Mouse (Mus musculus): ENCODE results near the gene Chst15. TPM values are rescaled to one million over a fixed set of nuclear protein-coding genes. Genes with fewer than 3 reads are reported as not detected.

The Chst15 gene
- total RNA-seq, 2 experiments from 2014 or later = 7.3 to 11.5 TPM

GRCm38 (mm10) chr7:132269661-132270060, 47.4 kb downstream of the Chst15 start:
- no peak for ATAC-seq (replicated peaks; ENCODE audit: poor library complexity)

- ATAC-seq (replicated peaks; ENCODE audit: poor library complexity) = no peak
These were observed 49.1 kb downstream of the Chst15 start for GRCm38 (mm10) chr7:132267721-132268498.

GRCm38 (mm10) chr7:132264763-132265162, 52.3 kb downstream of the Chst15 start:
- ATAC-seq (replicated peaks; ENCODE audit: poor library complexity) = no peak

DNA sequence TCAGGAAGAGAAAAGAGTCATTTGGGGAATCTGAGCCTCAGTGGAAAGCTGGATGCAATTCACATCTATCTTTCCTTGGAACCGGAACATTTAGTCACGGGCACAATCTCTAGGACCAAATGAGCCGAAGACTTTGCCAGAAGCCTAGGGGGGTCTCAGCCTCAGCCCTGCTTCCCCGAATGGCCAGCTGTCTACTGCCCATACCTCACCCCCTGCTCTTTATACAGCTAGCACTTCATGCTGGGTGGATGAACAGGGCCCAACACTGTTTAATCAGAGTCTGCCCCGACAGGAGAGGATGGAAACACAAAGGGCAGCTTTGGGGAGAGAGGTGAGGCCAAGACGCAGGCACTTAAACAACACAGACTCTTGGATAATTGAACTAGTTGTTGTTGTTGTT, 53.8 kb downstream of the Chst15 start:
- ATAC-seq (replicated peaks; ENCODE audit: poor library complexity) = no peak

DNA sequence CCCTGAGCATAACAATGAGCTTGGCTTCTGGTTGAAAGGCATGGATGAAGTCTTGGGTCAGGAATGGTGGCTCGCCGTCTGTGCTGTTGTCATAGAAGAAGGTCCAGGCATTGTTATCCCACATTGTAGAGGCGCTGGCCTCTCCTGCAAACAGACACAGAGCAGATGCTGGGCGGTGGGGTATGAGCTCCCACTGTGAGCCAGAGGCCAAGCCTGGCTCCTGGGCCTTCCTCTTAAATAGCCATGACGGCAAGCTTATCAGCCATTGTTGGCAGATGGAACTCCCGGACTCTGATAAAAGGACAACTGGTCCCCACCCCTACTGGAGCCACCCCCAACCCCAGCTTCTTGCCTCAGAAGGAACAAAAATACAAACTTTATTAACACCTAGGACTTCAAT, 54.3 kb downstream of the Chst15 start:
- peak; percentile 54 for ATAC-seq (replicated peaks; ENCODE audit: poor library complexity)

DNA sequence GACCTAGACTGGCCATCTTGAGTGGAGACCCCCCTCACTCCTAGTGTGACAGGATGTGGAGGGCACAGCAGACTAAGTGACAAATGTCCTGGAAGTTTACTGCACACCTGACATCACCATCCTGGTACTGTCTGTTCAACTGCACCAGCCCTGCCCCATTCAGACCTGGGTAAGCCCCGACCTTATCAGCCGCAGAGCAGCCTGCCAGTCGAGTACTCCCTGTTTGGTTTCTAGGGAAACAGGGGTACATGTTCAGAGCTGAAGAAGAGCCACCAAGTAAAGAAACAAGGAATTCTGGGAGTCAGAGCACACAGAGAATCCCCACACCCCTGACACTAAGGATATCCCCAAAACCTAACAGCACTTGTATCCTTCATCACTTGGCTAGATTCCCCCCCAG, 55.1 kb downstream of the Chst15 start:
- peak; percentile 88 for ATAC-seq (replicated peaks; ENCODE audit: poor library complexity)

GRCm38 (mm10) chr7:132260632-132261031, 56.4 kb downstream of the Chst15 start:
- no peak for ATAC-seq (replicated peaks; ENCODE audit: poor library complexity)

- ATAC-seq (replicated peaks; ENCODE audit: poor library complexity) = no peak
These were observed 58.2 kb downstream of the Chst15 start for GRCm38 (mm10) chr7:132258817-132259216.

- ATAC-seq (replicated peaks; ENCODE audit: poor library complexity) = no peak
These were observed 58.8 kb downstream of the Chst15 start for GRCm38 (mm10) chr7:132258216-132258615.

GRCm38 (mm10) chr7:132253513-132253912, 63.5 kb downstream of the Chst15 start:
- no peak for ATAC-seq (replicated peaks; ENCODE audit: poor library complexity)

DNA sequence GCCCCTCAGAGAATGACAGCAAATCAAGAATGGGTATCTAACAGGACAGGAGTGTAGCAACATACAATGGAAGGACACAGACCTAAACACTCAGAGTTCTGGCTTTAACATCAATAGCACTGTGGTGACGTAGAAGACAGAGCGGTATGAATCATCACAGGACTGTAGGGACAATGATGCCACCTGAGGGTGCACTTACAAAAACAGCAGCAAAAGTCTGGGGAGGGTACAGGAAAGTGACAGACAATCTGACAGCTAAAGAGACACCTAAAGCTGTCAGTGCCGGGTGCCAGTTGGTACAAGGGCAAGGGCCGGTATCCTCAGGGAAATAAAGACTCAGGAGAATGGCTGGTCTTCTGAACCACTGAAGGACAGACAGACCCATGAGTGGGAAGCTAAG, 64.0 kb downstream of the Chst15 start:
- ATAC-seq (replicated peaks; ENCODE audit: poor library complexity) = no peak

DNA sequence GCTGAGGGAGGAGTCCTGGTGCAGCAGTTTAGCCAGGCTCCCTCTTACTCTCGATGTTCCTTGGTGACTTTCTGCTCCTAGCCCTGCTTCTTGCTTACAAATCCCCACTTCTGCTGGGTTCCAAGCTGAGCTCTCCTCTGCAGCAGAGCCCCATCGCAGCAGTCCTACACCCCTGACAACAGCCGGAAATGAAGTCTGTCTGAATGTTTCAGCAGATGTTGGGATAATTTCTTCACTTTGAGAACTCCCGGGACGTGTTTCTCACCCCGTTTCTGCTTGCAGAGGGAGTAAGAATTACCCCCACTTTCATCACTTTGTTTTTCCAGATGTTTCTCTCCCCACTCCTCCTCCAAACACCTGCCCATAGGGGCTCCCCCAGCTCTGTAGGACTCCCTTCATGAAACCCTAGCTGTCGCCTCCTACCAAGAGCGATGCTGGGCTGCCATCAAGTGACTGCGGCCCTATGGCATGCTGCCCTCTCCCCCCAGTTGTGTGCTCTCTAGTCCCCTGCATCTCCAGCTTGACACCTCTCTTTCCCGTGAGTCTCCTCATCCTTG, 67.4 kb downstream of the Chst15 start:
- ATAC-seq (replicated peaks; ENCODE audit: poor library complexity) = no peak

DNA sequence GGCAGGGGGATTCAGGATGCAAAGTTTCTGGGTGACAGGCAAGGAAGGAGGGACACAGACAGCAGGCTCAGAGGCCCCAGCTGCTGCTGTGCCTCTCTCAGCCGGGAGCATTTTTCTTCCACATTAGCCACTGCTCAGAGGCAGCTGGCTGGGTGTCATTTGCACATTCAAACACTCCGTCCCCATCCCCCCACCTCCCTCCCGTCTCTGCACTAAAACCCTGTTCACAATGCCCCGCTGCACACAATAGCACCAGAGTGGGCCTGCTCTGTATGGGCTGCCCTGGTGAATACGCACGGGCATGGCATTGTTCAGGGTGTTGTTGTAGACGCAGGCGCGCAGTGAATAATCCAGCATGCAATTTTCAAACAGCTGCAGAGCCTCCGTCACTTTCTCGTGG, 69.5 kb downstream of the Chst15 start:
- ATAC-seq (replicated peaks; ENCODE audit: poor library complexity) = no peak

DNA sequence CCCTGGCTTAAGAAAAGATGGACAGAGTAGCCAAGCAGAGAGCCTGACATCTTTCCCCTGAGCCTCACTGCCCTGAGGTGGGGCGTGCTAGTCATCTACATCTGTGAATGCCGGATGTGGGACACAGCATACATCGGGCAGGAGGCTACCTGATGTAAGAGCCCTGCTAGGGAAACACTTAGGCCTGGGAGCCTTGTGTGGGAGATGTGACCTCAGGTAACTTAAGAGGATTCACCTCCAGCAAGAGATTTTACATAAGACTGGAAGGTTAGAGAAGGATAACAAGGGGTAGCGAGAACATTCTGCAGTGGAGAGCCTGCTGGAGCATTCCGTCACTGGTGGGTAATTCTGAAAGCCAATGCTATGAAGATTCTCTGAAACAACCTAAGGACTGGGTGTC, 69.9 kb downstream of the Chst15 start:
- no peak for ATAC-seq (replicated peaks; ENCODE audit: poor library complexity)

GRCm38 (mm10) chr7:132245730-132246129, 71.3 kb downstream of the Chst15 start:
- ATAC-seq (replicated peaks; ENCODE audit: poor library complexity) = no peak

DNA sequence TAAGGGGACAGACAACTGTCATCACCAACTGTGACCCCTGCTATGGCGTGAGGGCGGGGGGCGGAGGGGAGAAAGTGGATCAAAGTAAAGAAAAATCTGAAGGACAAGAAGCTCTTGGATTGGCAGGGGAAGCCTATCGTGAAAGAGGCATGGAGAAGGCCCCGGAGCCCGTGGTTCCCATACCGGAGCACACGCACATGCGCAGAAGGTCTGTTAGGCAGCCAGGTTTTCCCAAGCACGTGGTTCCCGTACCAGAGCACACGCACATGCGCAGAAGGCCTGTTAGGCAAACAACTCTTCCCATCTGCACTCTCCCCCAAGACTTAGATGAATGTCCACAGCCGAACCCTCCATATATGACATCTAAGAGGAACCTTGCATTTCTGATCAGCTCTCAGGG, 72.4 kb downstream of the Chst15 start:
- ATAC-seq (replicated peaks; ENCODE audit: poor library complexity) = no peak

DNA sequence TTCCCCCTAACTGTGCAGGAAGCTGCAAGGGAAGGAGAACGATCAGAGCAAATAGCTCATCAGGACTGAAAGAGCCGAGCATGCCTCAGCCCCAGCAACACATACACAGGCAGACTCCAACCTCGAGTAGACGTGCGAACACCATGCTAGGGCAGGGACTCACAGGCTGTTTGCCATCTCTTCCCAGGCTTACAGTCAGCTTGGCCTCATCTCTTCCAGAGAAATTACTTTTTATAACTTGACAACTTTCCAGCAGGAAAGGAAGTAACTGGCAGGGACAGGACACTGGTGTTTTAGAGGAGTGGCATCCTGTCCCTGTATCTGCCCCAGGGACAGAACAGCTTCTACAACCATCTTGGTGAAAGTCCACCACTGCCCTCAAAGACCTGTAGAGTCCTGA, 73.8 kb downstream of the Chst15 start:
- ATAC-seq (replicated peaks; ENCODE audit: poor library complexity) = no peak

DNA sequence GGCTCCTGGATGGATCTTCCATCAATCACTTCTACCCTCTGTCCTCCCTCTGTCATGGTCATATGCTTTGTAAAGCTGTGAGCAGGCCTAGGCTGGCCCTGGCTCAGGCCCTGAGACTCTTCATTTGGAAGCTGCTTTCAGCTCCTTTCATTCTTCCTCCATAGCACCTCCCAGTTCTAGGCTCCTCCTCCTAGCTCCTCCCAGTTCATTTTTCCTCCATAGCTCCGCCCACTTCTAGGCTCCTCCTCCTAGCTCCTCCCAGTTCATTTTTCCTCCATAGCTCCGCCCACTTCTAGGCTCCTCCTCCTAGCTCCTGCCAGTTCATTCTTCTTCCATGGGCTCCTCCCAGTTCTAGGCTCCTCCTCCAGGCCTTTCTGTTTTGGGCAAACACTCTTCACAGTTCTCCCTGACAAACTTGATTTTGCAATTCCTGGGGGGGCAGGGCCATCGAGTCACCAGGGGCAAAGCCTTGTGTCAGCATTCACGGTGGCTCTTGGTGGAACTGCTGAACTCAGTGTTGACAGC, 74.3 kb downstream of the Chst15 start:
- ATAC-seq (replicated peaks; ENCODE audit: poor library complexity) = peak; percentile 89

DNA sequence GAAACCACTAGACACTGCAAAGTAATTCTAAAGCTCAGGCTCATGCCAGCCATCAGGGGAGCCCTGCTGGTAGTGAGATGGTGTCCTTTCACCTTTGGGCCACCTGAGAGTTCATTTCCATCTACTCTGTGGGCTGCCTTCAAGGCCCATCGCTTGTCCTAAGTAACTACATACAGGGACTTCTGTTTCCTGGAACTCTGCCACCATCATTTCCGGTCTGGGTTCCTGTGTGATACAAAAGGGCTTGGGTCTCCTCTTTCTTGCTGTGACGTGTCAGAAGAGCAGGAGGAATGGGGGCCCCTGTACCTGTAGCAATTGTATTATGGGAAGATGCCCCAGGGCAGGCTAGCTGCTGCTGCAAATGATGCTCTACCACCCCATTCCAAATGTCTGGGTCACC, 78.1 kb downstream of the Chst15 start:
- no peak for ATAC-seq (replicated peaks; ENCODE audit: poor library complexity)

GRCm38 (mm10) chr7:132237191-132237590, 79.8 kb downstream of the Chst15 start:
- no peak for ATAC-seq (replicated peaks; ENCODE audit: poor library complexity)

GRCm38 (mm10) chr7:132236789-132237188, 80.2 kb downstream of the Chst15 start:
- no peak for ATAC-seq (replicated peaks; ENCODE audit: poor library complexity)

DNA sequence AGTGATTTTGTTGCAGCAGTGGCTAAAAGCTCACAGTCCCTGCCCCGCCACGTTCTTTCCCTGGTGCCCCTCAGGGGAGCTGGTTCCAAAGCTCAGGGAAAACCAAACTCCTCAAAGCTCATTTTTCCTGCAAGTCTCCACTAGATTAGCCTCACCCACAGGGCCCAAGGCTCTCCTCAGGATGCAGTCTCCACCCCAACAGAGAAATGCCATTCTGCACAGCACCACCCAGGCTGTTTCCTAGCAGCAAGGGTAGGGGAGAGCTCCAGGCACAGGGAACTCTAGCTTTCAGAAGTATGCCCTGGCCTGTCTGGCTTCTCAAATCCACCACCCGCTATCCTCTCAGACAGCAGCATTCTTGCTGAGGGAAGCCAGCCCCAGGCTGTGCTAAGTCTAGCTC, 82.8 kb downstream of the Chst15 start:
- ATAC-seq (replicated peaks; ENCODE audit: poor library complexity) = no peak

DNA sequence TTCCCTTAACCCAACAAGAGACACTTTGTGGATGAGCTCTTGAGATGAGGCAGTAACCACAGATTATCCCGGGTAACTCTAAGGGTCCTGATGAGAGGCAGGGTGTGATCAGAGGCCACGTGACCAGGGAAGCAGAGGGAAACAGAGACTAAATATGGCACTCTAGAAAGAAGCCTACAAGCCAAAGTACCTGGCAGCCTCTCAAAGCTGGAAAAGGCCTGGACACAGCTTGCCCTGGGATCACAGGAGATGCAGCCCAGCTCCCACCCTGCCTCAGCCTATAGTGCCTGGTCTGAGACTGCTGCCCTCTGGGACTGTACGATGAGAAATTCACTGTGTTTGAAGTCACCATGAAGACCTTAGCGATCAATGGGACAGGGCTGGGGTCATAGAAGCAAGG, 83.3 kb downstream of the Chst15 start:
- no peak for ATAC-seq (replicated peaks; ENCODE audit: poor library complexity)
